Mouse (Mus musculus) embryonic facial prominence, embryonic 11.5 days (tissue): ENCODE measurements around the gene Phldb1. TPM values are rescaled to one million over a fixed set of nuclear protein-coding genes. Genes with fewer than 3 reads are reported as not detected.

Experiments used
- ATAC-seq: fragments of 200-750 bp; cut with Nextera tagmentation; replicated peaks from 2 replicates; pipeline ENCODE4 v1.8.0; 2017; ENCODE audit warnings: low read depth; ENCODE audit not compliant: insufficient number of reproducible peaks, low FRiP score, low TSS enrichment
- DNase-seq: peaks from one replicate; pipeline ENCODE4 v3.0.0-alpha.2; 2015; ENCODE audit warnings: low spot score
- H3K27ac ChIP-seq: fragments of 300-500 bp; sonication (generic); replicated peaks from 2 replicates; pipeline ENCODE4 v1.5.1; 2014; ENCODE audit warnings: mild to moderate bottlenecking, low read depth, low read length, control low read depth
- H3K27me3 ChIP-seq: fragments of 300-500 bp; sonication (generic); 2 replicates; pipeline ENCODE4 v1.6.1; 2014; ENCODE audit warnings: mild to moderate bottlenecking, low read length, moderate library complexity, mixed read lengths; ENCODE audit not compliant: control insufficient read depth, insufficient read depth
- H3K36me3 ChIP-seq: fragments of 300-500 bp; sonication (generic); replicated peaks from 2 replicates; pipeline ENCODE4 v1.6.1; 2014; ENCODE audit warnings: low read depth, mild to moderate bottlenecking, low read length, moderate library complexity, mixed read lengths; ENCODE audit not compliant: control insufficient read depth, insufficient read depth
- H3K4me1 ChIP-seq: fragments of 300-500 bp; sonication (generic); 2 replicates; pipeline ENCODE4 v1.6.1; 2014; ENCODE audit warnings: low read length, mixed read lengths; ENCODE audit not compliant: control insufficient read depth, insufficient read depth
- H3K4me2 ChIP-seq: fragments of 300-500 bp; sonication (generic); 2 replicates; pipeline ENCODE4 v1.6.1; 2014; ENCODE audit warnings: low read depth, mild to moderate bottlenecking, control low read depth, low read length, moderate library complexity
- H3K4me3 ChIP-seq: fragments of 300-500 bp; sonication (generic); 2 replicates; pipeline ENCODE4 v1.5.1; 2014; ENCODE audit warnings: low read depth, low read length, control low read depth
- H3K9ac ChIP-seq: fragments of 300-500 bp; sonication (generic); replicated peaks from 2 replicates; pipeline ENCODE4 v1.6.1; 2014; ENCODE audit warnings: mild to moderate bottlenecking, control low read depth, low read length
- H3K9me3 ChIP-seq: fragments of 300-500 bp; sonication (generic); replicated peaks from 2 replicates; pipeline ENCODE4 v1.6.1; 2016; ENCODE audit warnings: mild to moderate bottlenecking, low read length, inconsistent platforms, mixed read lengths; ENCODE audit not compliant: control insufficient read depth
- WGBS: fragments of 180-500 bp; shearing (Covaris S2); extraction: QIAGEN DNeasy Blood & Tissue Kit; methylation state at CpG from one replicate; pipeline ENCODE4 v1.1.7; 2014; 5-methylcytosine and 5-hydroxymethylcytosine counted together
- polyA plus RNA-seq: library from polyadenylated mRNA; unstranded; fragments of >200 nt; fragmentation: Nextera tagmentation; extraction: Ambion mirVana; gene quantifications from 2 replicates; pipeline ENCODE4 v1.2.1, GENCODE M21; 2014

Phldb1 gene
- polyA plus RNA-seq, 1 experiment from 2014 or later = 27.8 TPM

- Histone ChIP-seq H3K4me2 (peak overlapping the region; percentile 8), H3K36me3 (no peaks in the 10 kb centered on the region), H3K9me3 (no peaks in the 10 kb centered on the region), H3K4me1 (no peaks in the 10 kb centered on the region), H3K27ac (no peak overlapping the region), H3K27me3 (no peaks in the 10 kb centered on the region), H3K9ac (no peak overlapping the region; the same call in 1 of the 2 replicates), H3K4me3 (no peak overlapping the region)
- ATAC-seq (0 out of 2 replicates have a peak, but pooled peaks have one; percentile 34), DNase-seq (peak; percentile 90)
- WGBS = 26% methylated on average over 26 of the region's 26 CpGs
Observed at GRCm38 (mm10) chr9:44655098-44656066, 79.6 kb downstream of the Phldb1 start.

- DNase-seq (no peak), ATAC-seq (no peak)
- Histone ChIP-seq H3K4me2 (no peak overlapping the region), H3K27ac (no peak overlapping the region), H3K36me3 (no peaks in the 10 kb centered on the region), H3K9ac (no peak overlapping the region), H3K4me1 (no peaks in the 10 kb centered on the region), H3K4me3 (no peak overlapping the region), H3K27me3 (no peaks in the 10 kb centered on the region), H3K9me3 (no peaks in the 10 kb centered on the region)
- 79% methylated on average over 4 of the region's 4 CpGs for WGBS
Observed at GRCm38 (mm10) chr9:44653896-44654295, 81.1 kb downstream of the Phldb1 start.

GRCm38 (mm10) chr9:44652027-44652426 lies 83.0 kb downstream of the Phldb1 start:
- 11% methylated on average over 8 of the region's 8 CpGs for WGBS
- no peaks in the 10 kb centered on the region for H3K4me1 ChIP-seq
- DNase-seq (peak; percentile 74), ATAC-seq (0 out of 2 replicates have a peak, but pooled peaks have one; percentile 31)
- no peaks in the 10 kb centered on the region for H3K27me3 ChIP-seq
- H3K4me2 ChIP-seq = no peak overlapping the region
- H3K9ac ChIP-seq = no peak overlapping the region
- no peak overlapping the region for H3K4me3 ChIP-seq
- H3K36me3 ChIP-seq = no peaks in the 10 kb centered on the region
- H3K9me3 ChIP-seq = no peaks in the 10 kb centered on the region
- H3K27ac ChIP-seq = no peak overlapping the region

GRCm38 (mm10) chr9:44648881-44649281 lies 86.1 kb downstream of the Phldb1 start:
- Histone ChIP-seq H3K9me3 (no peaks in the 10 kb centered on the region), H3K27ac (no peak overlapping the region), H3K27me3 (no peaks in the 10 kb centered on the region), H3K4me1 (no peaks in the 10 kb centered on the region), H3K4me2 (no peak overlapping the region), H3K4me3 (no peak overlapping the region), H3K36me3 (no peaks in the 10 kb centered on the region), H3K9ac (no peak overlapping the region)
- ATAC-seq (no peak), DNase-seq (no peak)
- WGBS = 84% methylated on average over 7 of the region's 7 CpGs

- no peak overlapping the region for H3K27ac ChIP-seq
- no peaks in the 10 kb centered on the region for H3K36me3 ChIP-seq
- DNase-seq = no peak
- 87% methylated on average over 4 of the region's 4 CpGs for WGBS
- H3K4me3 ChIP-seq = no peak overlapping the region
- no peak for ATAC-seq
- H3K4me2 ChIP-seq = no peak overlapping the region
- no peaks in the 10 kb centered on the region for H3K9me3 ChIP-seq
- no peaks in the 10 kb centered on the region for H3K27me3 ChIP-seq
- no peaks in the 10 kb centered on the region for H3K4me1 ChIP-seq
- no peak overlapping the region for H3K9ac ChIP-seq
Observed at GRCm38 (mm10) chr9:44647656-44648055, 87.3 kb downstream of the Phldb1 start.

- no peaks in the 10 kb centered on the region for H3K9me3 ChIP-seq
- no peak overlapping the region for H3K9ac ChIP-seq
- WGBS = 89% methylated on average over 8 of the region's 8 CpGs
- H3K36me3 ChIP-seq = no peaks in the 10 kb centered on the region
- ATAC-seq = no peak
- no peaks in the 10 kb centered on the region for H3K27me3 ChIP-seq
- H3K4me1 ChIP-seq = no peaks in the 10 kb centered on the region
- no peak overlapping the region for H3K4me2 ChIP-seq
- no peak overlapping the region for H3K4me3 ChIP-seq
- no peak for DNase-seq
- H3K27ac ChIP-seq = no peak overlapping the region
Observed at GRCm38 (mm10) chr9:44647026-44647425, 88.0 kb downstream of the Phldb1 start.

GRCm38 (mm10) chr9:44646366-44646765 lies 88.6 kb downstream of the Phldb1 start:
- WGBS = 84% methylated on average over 6 of the region's 6 CpGs
- no peak overlapping the region for H3K4me2 ChIP-seq
- H3K4me3 ChIP-seq = no peak overlapping the region
- no peaks in the 10 kb centered on the region for H3K4me1 ChIP-seq
- H3K9me3 ChIP-seq = no peaks in the 10 kb centered on the region
- H3K36me3 ChIP-seq = no peaks in the 10 kb centered on the region
- ATAC-seq = no peak
- H3K27me3 ChIP-seq = no peaks in the 10 kb centered on the region
- DNase-seq = no peak
- no peak overlapping the region for H3K27ac ChIP-seq
- H3K9ac ChIP-seq = no peak overlapping the region

- Histone ChIP-seq H3K4me1 (no peaks in the 10 kb centered on the region), H3K9ac (no peak overlapping the region), H3K9me3 (no peaks in the 10 kb centered on the region), H3K27ac (no peak overlapping the region), H3K36me3 (no peaks in the 10 kb centered on the region), H3K4me2 (no peak overlapping the region), H3K27me3 (no peaks in the 10 kb centered on the region), H3K4me3 (no peak overlapping the region)
- WGBS = 64% methylated on average over 15 of the region's 15 CpGs
- no peak for ATAC-seq
- DNase-seq = no peak
Observed at GRCm38 (mm10) chr9:44645924-44646323, 89.1 kb downstream of the Phldb1 start.
